Mouse (Mus musculus): ENCODE measurements around the gene Orc2. TPM values are rescaled to one million over a fixed set of nuclear protein-coding genes. Genes with fewer than 3 reads are reported as not detected.

Gene Orc2
- polyA plus RNA-seq, 1 experiment from 2014 or later: 20.2 TPM

DNA sequence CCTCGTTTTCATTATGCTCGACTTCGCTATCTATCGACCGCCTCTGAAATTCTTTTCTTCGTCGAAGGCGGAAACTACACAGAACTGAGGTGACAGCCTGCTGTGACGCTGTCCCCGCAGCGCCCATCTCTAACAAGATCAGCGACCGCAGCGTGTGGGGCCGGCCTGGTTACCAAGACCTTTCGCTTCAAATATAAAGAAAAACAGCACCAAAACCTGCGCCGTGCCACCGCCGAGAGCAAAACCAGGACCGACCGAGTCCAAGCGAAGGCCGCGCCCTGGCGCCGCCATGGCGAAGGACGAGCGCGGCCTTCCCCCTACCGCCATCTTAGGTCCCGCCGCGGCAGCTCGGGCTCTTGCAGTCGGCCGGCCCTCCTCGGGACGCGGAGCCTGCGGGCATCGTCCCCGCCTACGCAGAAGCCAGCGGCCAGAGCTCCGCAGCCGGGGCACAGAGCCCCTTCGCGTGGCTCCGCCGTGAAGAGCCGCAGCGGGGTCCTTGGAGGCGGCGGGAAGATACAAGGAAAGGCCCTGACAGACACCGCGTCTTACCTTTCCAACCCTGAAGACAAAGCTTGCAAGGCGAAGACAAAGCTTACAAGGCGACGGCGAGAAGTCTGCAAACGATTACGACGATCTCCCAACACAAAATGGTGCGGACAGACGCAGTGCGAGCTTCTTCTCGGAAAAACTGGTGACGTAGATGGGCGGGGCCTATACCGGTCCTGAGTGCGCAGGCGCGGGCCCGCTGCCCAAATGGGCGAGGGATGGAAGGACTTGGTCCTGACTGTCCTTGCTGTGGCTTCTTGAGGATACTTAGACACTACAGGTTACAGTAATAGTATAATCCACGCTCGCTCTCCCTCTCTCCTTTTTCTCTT, 81.3 kb downstream of the Orc2 start, which contains the start of gene Clk1:
Gene Clk1, minus strand, starts transcription at position 696 of the 878 bp plus-strand sequence.
- Histone ChIP-seq H3K4me3 (replicated peaks) (peak within 1 kb of the TSS; percentile 96), H3K27ac (replicated peaks) (peak within 1 kb of the TSS; percentile 99), H3K4me2 (peak within 1 kb of the TSS; percentile 72), H3K4me1 (peaks cover 32% of the 10 kb centered on the region), H3K9me3 (replicated peaks) (no peaks in the 10 kb centered on the region), H3K9ac (replicated peaks) (peak within 1 kb of the TSS; percentile 100), H3K27me3 (replicated peaks) (no peaks in the 10 kb centered on the region), H3K36me3 (peaks cover 24% of the 10 kb centered on the region)
- ATAC-seq (ENCODE audit: low FRiP score): peak; percentile 97
- under 1% methylated on average over 79 of the region's 79 CpGs for WGBS

DNA sequence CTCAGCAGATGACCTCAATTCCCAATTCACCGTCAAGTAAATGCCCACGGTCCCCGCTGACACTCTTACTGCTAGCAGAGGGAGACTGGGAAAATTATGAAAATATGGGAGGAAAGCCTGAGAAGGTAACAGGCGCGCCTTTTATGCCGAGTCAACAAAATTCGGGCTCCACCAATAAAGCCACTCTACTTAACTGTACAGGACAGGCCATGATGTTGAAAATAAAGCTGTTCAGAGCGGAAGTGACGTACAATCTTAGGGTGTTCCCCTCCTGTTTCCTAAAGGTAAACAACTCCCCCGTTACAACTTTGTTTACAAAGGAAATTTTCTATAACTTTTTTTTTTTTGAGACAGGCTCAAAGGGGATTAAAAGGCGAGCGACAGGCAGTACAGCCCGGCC, 82.0 kb downstream of the Orc2 start:
- WGBS: 9% methylated on average over 13 of the region's 13 CpGs
- Histone ChIP-seq H3K36me3 (peaks cover 31% of the 10 kb centered on the region), H3K4me1 (peaks cover 36% of the 10 kb centered on the region), H3K4me3 (replicated peaks) (peak overlapping the region; percentile 96), H3K9me3 (replicated peaks) (no peaks in the 10 kb centered on the region), H3K9ac (replicated peaks) (peak overlapping the region; percentile 100), H3K27me3 (replicated peaks) (no peaks in the 10 kb centered on the region), H3K27ac (replicated peaks) (peak overlapping the region; percentile 99), H3K4me2 (peak overlapping the region; percentile 72)
- peak; percentile 54; the same call in 1 of the 2 replicates for ATAC-seq (ENCODE audit: low FRiP score)

DNA sequence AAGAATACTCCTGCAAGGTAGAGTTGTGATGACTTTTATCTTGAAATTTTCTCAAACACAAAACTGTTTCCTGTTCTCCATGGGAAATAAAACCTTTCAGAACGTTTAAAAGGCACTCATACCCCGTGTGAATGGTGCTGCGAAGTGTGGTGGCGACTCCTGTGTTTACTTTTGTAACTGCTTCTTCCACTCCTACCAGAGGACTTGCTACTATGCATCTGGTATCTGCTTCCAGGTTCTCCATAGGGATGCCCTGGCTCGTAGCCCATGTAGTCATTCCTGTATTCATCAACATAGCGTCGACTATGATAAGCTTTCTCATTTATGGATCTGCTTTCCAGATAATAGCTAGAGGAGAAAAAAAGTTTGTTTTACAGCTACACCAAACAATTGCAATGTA, 83.9 kb downstream of the Orc2 start:
- H3K27ac ChIP-seq (replicated peaks): no peak overlapping the region
- ATAC-seq (ENCODE audit: low FRiP score): no peak
- H3K36me3 ChIP-seq: peaks cover 47% of the 10 kb centered on the region
- H3K4me1 ChIP-seq: peaks cover 40% of the 10 kb centered on the region
- H3K27me3 ChIP-seq (replicated peaks): no peaks in the 10 kb centered on the region
- no peaks in the 10 kb centered on the region for H3K9me3 ChIP-seq (replicated peaks)
- no peak overlapping the region for H3K4me3 ChIP-seq (replicated peaks)
- no peak overlapping the region for H3K9ac ChIP-seq (replicated peaks)
- 61% methylated on average over 7 of the region's 7 CpGs for WGBS
- peak overlapping the region; percentile 72 for H3K4me2 ChIP-seq

- no peaks in the 10 kb centered on the region for H3K27me3 ChIP-seq (replicated peaks)
- H3K36me3 ChIP-seq: peaks cover 54% of the 10 kb centered on the region
- H3K9me3 ChIP-seq (replicated peaks): no peaks in the 10 kb centered on the region
- no peak overlapping the region for H3K4me2 ChIP-seq
- 85% methylated on average over 10 of the region's 10 CpGs for WGBS
- peaks cover 40% of the 10 kb centered on the region for H3K4me1 ChIP-seq
- no peak overlapping the region for H3K9ac ChIP-seq (replicated peaks)
- H3K27ac ChIP-seq (replicated peaks): no peak overlapping the region
- ATAC-seq (ENCODE audit: low FRiP score): no peak
- no peak overlapping the region for H3K4me3 ChIP-seq (replicated peaks)
Observed at GRCm38 (mm10) chr1:58420032-58420431, 84.9 kb downstream of the Orc2 start.

DNA sequence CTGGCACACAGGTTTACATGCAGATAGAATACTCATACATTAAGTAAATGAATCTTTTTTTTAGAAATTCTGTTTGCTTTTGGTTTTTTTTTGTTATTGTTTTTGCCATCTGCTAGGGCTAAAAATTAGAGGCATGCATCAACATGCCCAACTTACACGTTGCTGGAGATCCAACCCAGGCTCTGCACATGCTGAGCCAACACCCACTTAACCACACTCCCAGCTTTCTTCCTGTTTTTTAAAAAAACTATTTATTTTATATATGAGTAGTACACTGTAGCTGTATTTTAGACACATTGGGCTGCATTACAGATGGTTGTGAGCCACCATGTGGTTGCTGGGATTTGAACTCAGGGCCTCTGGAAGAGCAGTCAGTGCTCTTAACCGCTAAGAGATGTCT, 88.9 kb downstream of the Orc2 start:
- Histone ChIP-seq H3K36me3 (peaks cover 82% of the 10 kb centered on the region), H3K27me3 (replicated peaks) (no peaks in the 10 kb centered on the region), H3K27ac (replicated peaks) (no peak overlapping the region), H3K4me2 (no peak overlapping the region), H3K9ac (replicated peaks) (no peak overlapping the region), H3K4me3 (replicated peaks) (no peak overlapping the region), H3K4me1 (peaks cover 18% of the 10 kb centered on the region), H3K9me3 (replicated peaks) (no peaks in the 10 kb centered on the region)
- ATAC-seq (ENCODE audit: low FRiP score): no peak
- WGBS: 95% methylated on average over 2 of the region's 2 CpGs

- WGBS: 31% methylated on average over 1 of the region's 1 CpGs
- H3K27me3 ChIP-seq (replicated peaks): no peaks in the 10 kb centered on the region
- H3K4me1 ChIP-seq: peaks cover 15% of the 10 kb centered on the region
- H3K4me3 ChIP-seq (replicated peaks): no peak overlapping the region
- ATAC-seq (ENCODE audit: low FRiP score): no peak
- no peaks in the 10 kb centered on the region for H3K9me3 ChIP-seq (replicated peaks)
- H3K27ac ChIP-seq (replicated peaks): no peak overlapping the region
- peaks cover 86% of the 10 kb centered on the region for H3K36me3 ChIP-seq
- no peak overlapping the region for H3K9ac ChIP-seq (replicated peaks)
- no peak overlapping the region for H3K4me2 ChIP-seq
Observed at GRCm38 (mm10) chr1:58415442-58415841, 89.5 kb downstream of the Orc2 start.

Other genes with a start within 250 kb of the Orc2 start
- gene Aox2, start 226.8 kb downstream of the Orc2 start, polyA plus RNA-seq (2015; fragmentation: Nextera tagmentation; extraction: Ambion mirVana): 0.04 and 0.10 TPM in 2 replicates
- gene Bzw1, start 112.2 kb downstream of the Orc2 start, polyA plus RNA-seq (2015; fragmentation: Nextera tagmentation; extraction: Ambion mirVana): 300 and 314 TPM in 2 replicates
- gene Clk1, start 81.0 kb downstream of the Orc2 start, polyA plus RNA-seq (2015; fragmentation: Nextera tagmentation; extraction: Ambion mirVana): 157 TPM in 2 replicates
- gene Nif3l1, start 60.0 kb downstream of the Orc2 start, polyA plus RNA-seq (2015; fragmentation: Nextera tagmentation; extraction: Ambion mirVana): 47.2 and 48.4 TPM in 2 replicates
- gene Ppil3, start 59.6 kb downstream of the Orc2 start, polyA plus RNA-seq (2015; fragmentation: Nextera tagmentation; extraction: Ambion mirVana): 53.5 and 54.6 TPM in 2 replicates
- 13.1 and 15.4 TPM in 2 replicates for gene Fam126b, start 81.2 kb upstream of the Orc2 start, polyA plus RNA-seq (2015; fragmentation: Nextera tagmentation; extraction: Ambion mirVana)
- gene Ndufb3, start 81.3 kb upstream of the Orc2 start, polyA plus RNA-seq (2015; fragmentation: Nextera tagmentation; extraction: Ambion mirVana): 206 and 217 TPM in 2 replicates
- not detected in 2 replicates for gene Als2cr12, start 190.9 kb upstream of the Orc2 start, polyA plus RNA-seq (2015; fragmentation: Nextera tagmentation; extraction: Ambion mirVana)
- gene Cflar, start 206.4 kb upstream of the Orc2 start, polyA plus RNA-seq (2015; fragmentation: Nextera tagmentation; extraction: Ambion mirVana): 15.3 and 20.0 TPM in 2 replicates